Mouse (Mus musculus) kidney, postnatal 0 days (tissue): Measurements from ENCODE around the gene Pcp4l1. TPM values are rescaled to one million over a fixed set of nuclear protein-coding genes. Genes with fewer than 3 reads are reported as not detected.

ENCODE experiments used
- ATAC-seq: fragments of 200-750 bp; cut with Nextera tagmentation; replicated peaks from 2 replicates; pipeline ENCODE4 v1.8.0; 2017; ENCODE audit warnings: low read depth, moderate number of reproducible peaks, moderate TSS enrichment, moderate library complexity; ENCODE audit not compliant: low FRiP score
- DNase-seq: peaks from one replicate; pipeline ENCODE4 v3.0.0-alpha.2; 2016; ENCODE audit warnings: low spot score
- H3K27ac ChIP-seq: fragments of 300-500 bp; sonication (generic); 2 replicates; pipeline ENCODE4 v1.5.1; 2014; ENCODE audit warnings: mild to moderate bottlenecking
- H3K27me3 ChIP-seq: fragments of 300-500 bp; sonication (generic); 2 replicates; pipeline ENCODE4 v1.6.1; 2014; ENCODE audit warnings: low read length, mixed read lengths; ENCODE audit not compliant: insufficient read depth
- H3K36me3 ChIP-seq: fragments of 300-500 bp; sonication (generic); 2 replicates; pipeline ENCODE4 v1.6.1; 2014; ENCODE audit warnings: low read length, mixed read lengths; ENCODE audit not compliant: insufficient read depth
- H3K4me1 ChIP-seq: fragments of 300-500 bp; sonication (generic); replicated peaks from 2 replicates; pipeline ENCODE4 v1.6.1; 2014; ENCODE audit warnings: antibody characterized with exemption, low read length, mixed read lengths; ENCODE audit not compliant: insufficient read depth
- H3K4me2 ChIP-seq: fragments of 300-500 bp; sonication (generic); 2 replicates; pipeline ENCODE4 v1.6.1; 2014; ENCODE audit warnings: mild to moderate bottlenecking, low read length, moderate library complexity, mixed read lengths
- H3K4me3 ChIP-seq: fragments of 300-500 bp; sonication (generic); replicated peaks from 2 replicates; pipeline ENCODE4 v1.5.1; 2014; ENCODE audit warnings: low read depth, low read length
- H3K9ac ChIP-seq: fragments of 300-500 bp; sonication (generic); 2 replicates; pipeline ENCODE4 v1.6.1; 2014; ENCODE audit warnings: low read depth, low read length
- H3K9me3 ChIP-seq: fragments of 300-500 bp; sonication (generic); replicated peaks from 2 replicates; pipeline ENCODE4 v1.6.1; 2016; ENCODE audit warnings: low read length, inconsistent platforms, mixed read lengths
- CTCF ChIP-seq: IDR thresholded peaks from 2 replicates; pipeline ENCODE4 v1.5.1; 2016; ENCODE audit warnings: antibody characterized with exemption, low read depth, mild to moderate bottlenecking, moderate library complexity
- WGBS: fragments of 180-500 bp; shearing (Covaris S2); extraction: QIAGEN DNeasy Blood & Tissue Kit; methylation state at CpG from one replicate; pipeline ENCODE4 v1.1.7; 2014; 5-methylcytosine and 5-hydroxymethylcytosine counted together
- polyA plus RNA-seq: library from polyadenylated mRNA; unstranded; fragments of >200 nt; fragmentation: Nextera tagmentation; extraction: Ambion mirVana; gene quantifications from 2 replicates; pipeline ENCODE4 v1.2.1, GENCODE M21; 2015

Pcp4l1 gene
- polyA plus RNA-seq, 1 experiment from 2014 or later = 9.9 TPM

DNA sequence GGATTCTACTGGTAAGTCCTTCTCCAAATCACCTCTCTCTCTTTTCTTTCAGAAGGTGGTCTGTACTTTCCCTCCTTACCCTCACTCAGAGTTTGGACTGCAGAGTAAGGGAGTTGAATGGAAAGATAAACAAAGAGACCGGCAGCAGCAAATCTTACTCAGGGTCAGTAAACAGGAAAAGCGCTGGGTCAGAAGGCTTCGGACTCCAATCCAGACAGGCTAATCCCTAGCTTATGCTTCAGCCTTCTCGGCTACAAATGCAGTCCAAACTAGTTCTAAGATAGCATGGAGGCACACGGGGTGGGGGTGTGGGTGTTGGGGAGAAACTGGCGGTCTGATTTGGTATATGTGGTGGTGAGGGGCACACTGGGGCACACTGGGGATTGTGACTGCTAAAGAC is 41.4 kb upstream of the Pcp4l1 start:
- H3K9me3 ChIP-seq = no peaks in the 10 kb centered on the region
- no peak for ATAC-seq
- H3K4me3 ChIP-seq = no peak overlapping the region

GRCm38 (mm10) chr1:171235791-171236190 is 39.7 kb upstream of the Pcp4l1 start:
- DNase-seq (no peak), ATAC-seq (no peak)
- 85% methylated on average over 4 of the region's 4 CpGs for WGBS
- H3K9me3 ChIP-seq = no peaks in the 10 kb centered on the region
- 0 out of 2 replicates have a peak, but pooled peaks cover 4% of the 10 kb centered on the region for H3K4me1 ChIP-seq
- H3K27ac ChIP-seq = no peak overlapping the region
- peaks cover 56% of the 10 kb centered on the region for H3K36me3 ChIP-seq
- H3K4me2 ChIP-seq = no peak overlapping the region
- no peak for TF ChIP-seq CTCF
- no peak overlapping the region for H3K9ac ChIP-seq
- H3K4me3 ChIP-seq = no peak overlapping the region
- no peaks in the 10 kb centered on the region for H3K27me3 ChIP-seq

More for the DNA sequence above, 41.4 kb upstream of the Pcp4l1 start:
- no peak for DNase-seq
- TF ChIP-seq CTCF = no peak
- Histone ChIP-seq H3K9ac (no peak overlapping the region), H3K36me3 (peaks cover 67% of the 10 kb centered on the region), H3K27ac (no peak overlapping the region), H3K27me3 (no peaks in the 10 kb centered on the region), H3K4me2 (no peak overlapping the region), H3K4me1 (0 out of 2 replicates have a peak, but pooled peaks cover 3% of the 10 kb centered on the region)
- WGBS = 73% methylated on average over 6 of the region's 6 CpGs

GRCm38 (mm10) chr1:171234538-171234937 is 38.5 kb upstream of the Pcp4l1 start:
- Histone ChIP-seq H3K4me2 (no peak overlapping the region), H3K4me3 (no peak overlapping the region), H3K27me3 (no peaks in the 10 kb centered on the region), H3K9ac (no peak overlapping the region), H3K36me3 (peaks cover 52% of the 10 kb centered on the region), H3K4me1 (0 out of 2 replicates have a peak, but pooled peaks cover 3% of the 10 kb centered on the region), H3K9me3 (no peaks in the 10 kb centered on the region), H3K27ac (no peak overlapping the region)
- ATAC-seq = no peak
- DNase-seq = no peak
- no peak for TF ChIP-seq CTCF
- 81% methylated on average over 4 of the region's 4 CpGs for WGBS

DNA sequence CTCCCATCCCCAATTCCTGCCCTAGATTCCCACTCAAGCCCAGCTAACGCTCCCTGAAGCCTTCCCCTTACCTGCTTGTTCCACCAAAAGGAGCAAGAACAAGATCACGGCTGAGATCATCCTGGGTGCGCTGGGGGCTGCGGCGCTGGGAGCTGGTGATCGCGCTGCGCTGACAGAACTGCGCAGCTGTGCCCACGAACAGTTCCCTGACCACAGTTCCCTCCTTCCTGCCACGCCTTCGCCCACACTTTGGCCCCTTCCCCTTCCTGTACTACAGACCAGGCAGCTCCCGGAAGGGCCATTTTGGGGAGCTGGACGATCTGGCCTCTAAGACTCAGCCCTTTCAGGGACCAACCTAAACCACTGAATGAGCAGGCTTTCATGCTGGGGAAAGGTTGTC is 38.1 kb upstream of the Pcp4l1 start, which contains the start of gene Fcer1g:
Gene Fcer1g (minus strand): TSS at position 240 of the 400 bp plus-strand sequence.
- no peak for TF ChIP-seq CTCF
- Histone ChIP-seq H3K36me3 (peaks cover 49% of the 10 kb centered on the region), H3K4me3 (no peak within 1 kb of the TSS), H3K27me3 (no peaks in the 10 kb centered on the region), H3K27ac (peak within 1 kb of the TSS; percentile 50; the same call in 1 of the 2 replicates), H3K9me3 (no peaks in the 10 kb centered on the region), H3K4me2 (no peak within 1 kb of the TSS), H3K4me1 (0 out of 2 replicates have a peak, but pooled peaks cover 3% of the 10 kb centered on the region), H3K9ac (no peak within 1 kb of the TSS)
- DNase-seq (no peak), ATAC-seq (no peak)
- 84% methylated on average over 14 of the region's 14 CpGs for WGBS

GRCm38 (mm10) chr1:171232800-171233730 is 37.0 kb upstream of the Pcp4l1 start:
- Histone ChIP-seq H3K36me3 (peaks cover 40% of the 10 kb centered on the region), H3K27ac (peak overlapping the region; percentile 50; the same call in 1 of the 2 replicates), H3K4me3 (no peak overlapping the region), H3K9ac (no peak overlapping the region), H3K27me3 (no peaks in the 10 kb centered on the region), H3K4me2 (no peak overlapping the region), H3K9me3 (no peaks in the 10 kb centered on the region), H3K4me1 (0 out of 2 replicates have a peak, but pooled peaks cover 3% of the 10 kb centered on the region)
- 84% methylated on average over 12 of the region's 12 CpGs for WGBS
- TF ChIP-seq CTCF = no peak
- no peak for DNase-seq
- ATAC-seq = no peak

DNA sequence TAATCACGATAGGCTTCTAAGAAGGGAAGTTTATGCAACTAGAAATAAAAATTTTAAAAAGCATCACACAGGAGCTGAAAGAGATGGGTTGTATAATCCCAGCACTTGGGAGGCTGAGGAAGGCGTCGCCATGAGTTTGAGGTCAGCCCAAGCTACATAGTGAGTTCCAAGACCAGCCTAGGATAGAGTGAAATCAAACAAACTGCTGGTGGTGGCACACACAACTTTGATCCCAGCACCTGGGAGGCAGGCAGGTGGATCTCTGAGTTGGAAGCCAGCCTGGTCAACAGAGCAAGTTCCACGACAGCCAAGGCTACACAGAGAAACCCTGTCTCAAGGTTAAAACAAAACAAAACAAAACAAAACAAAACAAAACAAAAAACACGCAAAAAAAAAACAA is 36.3 kb upstream of the Pcp4l1 start:
- no peaks in the 10 kb centered on the region for H3K9me3 ChIP-seq
- no peak overlapping the region for H3K9ac ChIP-seq
- H3K4me1 ChIP-seq = 0 out of 2 replicates have a peak, but pooled peaks cover 3% of the 10 kb centered on the region
- H3K27ac ChIP-seq = no peak overlapping the region
- H3K4me3 ChIP-seq = no peak overlapping the region
- H3K36me3 ChIP-seq = peaks cover 33% of the 10 kb centered on the region
- WGBS = 83% methylated on average over 5 of the region's 5 CpGs
- H3K4me2 ChIP-seq = no peak overlapping the region
- DNase-seq (no peak), ATAC-seq (no peak)
- H3K27me3 ChIP-seq = no peaks in the 10 kb centered on the region
- no peak for TF ChIP-seq CTCF
